Mouse (Mus musculus): Measurements from ENCODE around the gene Lhfpl4. TPM values are rescaled to one million over a fixed set of nuclear protein-coding genes. Genes with fewer than 3 reads are reported as not detected.

The Lhfpl4 gene
- polyA plus RNA-seq, 1 experiment, result 0.08 TPM

DNA sequence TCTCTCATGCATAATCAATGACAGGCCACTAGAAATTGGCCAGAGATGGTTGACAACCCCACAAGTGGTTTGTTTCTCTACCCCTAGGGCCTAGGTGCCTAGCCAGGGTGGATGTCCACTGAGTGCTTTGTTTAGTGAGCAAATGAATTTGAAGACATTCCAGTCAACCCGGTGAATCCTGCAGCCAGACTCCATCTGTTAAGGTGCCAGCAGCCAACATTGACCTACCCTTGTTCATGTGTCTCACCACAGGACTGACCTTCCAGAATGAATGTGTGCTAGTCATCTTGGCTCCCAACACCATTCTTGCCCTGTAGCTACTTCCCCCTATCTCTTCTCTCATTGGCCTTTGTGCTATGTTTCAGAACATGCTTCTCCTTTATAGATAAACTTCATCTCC lies 33.2 kb downstream of the Lhfpl4 start:
- no peak for TF ChIP-seq CTCF (IDR thresholded peaks at IDR 0.05; ENCODE audit: borderline replicate concordance, control insufficient read depth, extremely low read depth, insufficient read depth, low read length, poor library complexity)
- TF ChIP-seq POLR2A (IDR thresholded peaks at IDR 0.05; ENCODE audit: control insufficient read depth, extremely low read depth, insufficient read depth, low read length, poor library complexity), result no peak
- Histone ChIP-seq H3K27me3 (ENCODE audit: control insufficient read depth, insufficient read depth, low read length) (no peaks in the 10 kb centered on the region), H3K4me3 (ENCODE audit: control insufficient read depth, insufficient read depth, low read length) (no peak overlapping the region), H3K36me3 (ENCODE audit: control insufficient read depth, insufficient read depth, low read length) (no peaks in the 10 kb centered on the region), H3K4me1 (replicated peaks; ENCODE audit: control insufficient read depth, insufficient read depth, low read length) (no peaks in the 10 kb centered on the region), H3K27ac (ENCODE audit: control insufficient read depth, insufficient read depth, low read length) (no peak overlapping the region)
- no peak for DNase-seq
- WGBS, result 93% methylated on average over 1 of the region's 1 CpGs

- no peak for DNase-seq
- no peak for TF ChIP-seq POLR2A (IDR thresholded peaks at IDR 0.05; ENCODE audit: control insufficient read depth, extremely low read depth, insufficient read depth, low read length, poor library complexity)
- TF ChIP-seq CTCF (IDR thresholded peaks at IDR 0.05; ENCODE audit: borderline replicate concordance, control insufficient read depth, extremely low read depth, insufficient read depth, low read length, poor library complexity), result no peak
- 99% methylated on average over 10 of the region's 10 CpGs for WGBS
- no peak overlapping the region for H3K4me3 ChIP-seq (ENCODE audit: control insufficient read depth, insufficient read depth, low read length)
- no peaks in the 10 kb centered on the region for H3K36me3 ChIP-seq (ENCODE audit: control insufficient read depth, insufficient read depth, low read length)
- H3K27me3 ChIP-seq (ENCODE audit: control insufficient read depth, insufficient read depth, low read length), result no peaks in the 10 kb centered on the region
- no peak overlapping the region for H3K27ac ChIP-seq (ENCODE audit: control insufficient read depth, insufficient read depth, low read length)
- no peaks in the 10 kb centered on the region for H3K4me1 ChIP-seq (replicated peaks; ENCODE audit: control insufficient read depth, insufficient read depth, low read length)
Observed at GRCm38 (mm10) chr6:113160106-113160505, 35.1 kb downstream of the Lhfpl4 start.

GRCm38 (mm10) chr6:113156064-113156463 lies 39.1 kb downstream of the Lhfpl4 start:
- H3K27me3 ChIP-seq (ENCODE audit: control insufficient read depth, insufficient read depth, low read length), result no peaks in the 10 kb centered on the region
- DNase-seq, result no peak
- H3K4me3 ChIP-seq (ENCODE audit: control insufficient read depth, insufficient read depth, low read length), result no peak overlapping the region
- no peak overlapping the region for H3K27ac ChIP-seq (ENCODE audit: control insufficient read depth, insufficient read depth, low read length)
- H3K4me1 ChIP-seq (replicated peaks; ENCODE audit: control insufficient read depth, insufficient read depth, low read length), result no peaks in the 10 kb centered on the region
- H3K36me3 ChIP-seq (ENCODE audit: control insufficient read depth, insufficient read depth, low read length), result peaks cover 25% of the 10 kb centered on the region
- no peak for TF ChIP-seq POLR2A (IDR thresholded peaks at IDR 0.05; ENCODE audit: control insufficient read depth, extremely low read depth, insufficient read depth, low read length, poor library complexity)
- TF ChIP-seq CTCF (IDR thresholded peaks at IDR 0.05; ENCODE audit: borderline replicate concordance, control insufficient read depth, extremely low read depth, insufficient read depth, low read length, poor library complexity), result no peak
- 96% methylated on average over 4 of the region's 4 CpGs for WGBS

DNA sequence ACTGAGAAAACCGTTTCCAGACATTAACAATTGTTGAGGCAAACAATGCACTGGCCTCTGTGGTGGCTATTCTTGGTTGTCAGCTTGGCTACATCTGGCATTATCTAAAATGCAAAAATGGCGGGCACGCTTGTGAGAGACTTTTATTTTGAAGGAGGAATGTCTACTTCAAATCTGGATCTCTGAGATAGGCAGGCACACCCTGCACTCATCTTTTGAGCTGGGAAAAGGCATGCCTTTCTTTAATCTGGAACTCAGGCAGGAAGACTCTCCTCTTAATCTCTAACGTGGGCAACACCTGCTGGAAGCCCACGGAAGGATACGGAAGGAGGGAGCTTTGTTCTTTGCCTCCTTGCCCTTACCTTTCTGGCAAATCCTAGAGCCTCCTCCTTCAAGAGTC lies 40.3 kb downstream of the Lhfpl4 start:
- Histone ChIP-seq H3K27me3 (ENCODE audit: control insufficient read depth, insufficient read depth, low read length) (no peaks in the 10 kb centered on the region), H3K27ac (ENCODE audit: control insufficient read depth, insufficient read depth, low read length) (no peak overlapping the region), H3K36me3 (ENCODE audit: control insufficient read depth, insufficient read depth, low read length) (peaks cover 37% of the 10 kb centered on the region), H3K4me3 (ENCODE audit: control insufficient read depth, insufficient read depth, low read length) (no peak overlapping the region), H3K4me1 (replicated peaks; ENCODE audit: control insufficient read depth, insufficient read depth, low read length) (no peaks in the 10 kb centered on the region)
- 92% methylated on average over 6 of the region's 6 CpGs for WGBS
- no peak for DNase-seq
- TF ChIP-seq POLR2A (IDR thresholded peaks at IDR 0.05; ENCODE audit: control insufficient read depth, extremely low read depth, insufficient read depth, low read length, poor library complexity), result no peak
- TF ChIP-seq CTCF (IDR thresholded peaks at IDR 0.05; ENCODE audit: borderline replicate concordance, control insufficient read depth, extremely low read depth, insufficient read depth, low read length, poor library complexity), result no peak

GRCm38 (mm10) chr6:113154071-113154470 lies 41.1 kb downstream of the Lhfpl4 start:
- no peak overlapping the region for H3K27ac ChIP-seq (ENCODE audit: control insufficient read depth, insufficient read depth, low read length)
- H3K36me3 ChIP-seq (ENCODE audit: control insufficient read depth, insufficient read depth, low read length), result peaks cover 45% of the 10 kb centered on the region
- no peak for DNase-seq
- no peak overlapping the region for H3K4me3 ChIP-seq (ENCODE audit: control insufficient read depth, insufficient read depth, low read length)
- H3K27me3 ChIP-seq (ENCODE audit: control insufficient read depth, insufficient read depth, low read length), result no peaks in the 10 kb centered on the region
- WGBS, result 98% methylated on average over 8 of the region's 8 CpGs
- TF ChIP-seq POLR2A (IDR thresholded peaks at IDR 0.05; ENCODE audit: control insufficient read depth, extremely low read depth, insufficient read depth, low read length, poor library complexity) (no peak), CTCF (IDR thresholded peaks at IDR 0.05; ENCODE audit: borderline replicate concordance, control insufficient read depth, extremely low read depth, insufficient read depth, low read length, poor library complexity) (no peak)
- no peaks in the 10 kb centered on the region for H3K4me1 ChIP-seq (replicated peaks; ENCODE audit: control insufficient read depth, insufficient read depth, low read length)

DNA sequence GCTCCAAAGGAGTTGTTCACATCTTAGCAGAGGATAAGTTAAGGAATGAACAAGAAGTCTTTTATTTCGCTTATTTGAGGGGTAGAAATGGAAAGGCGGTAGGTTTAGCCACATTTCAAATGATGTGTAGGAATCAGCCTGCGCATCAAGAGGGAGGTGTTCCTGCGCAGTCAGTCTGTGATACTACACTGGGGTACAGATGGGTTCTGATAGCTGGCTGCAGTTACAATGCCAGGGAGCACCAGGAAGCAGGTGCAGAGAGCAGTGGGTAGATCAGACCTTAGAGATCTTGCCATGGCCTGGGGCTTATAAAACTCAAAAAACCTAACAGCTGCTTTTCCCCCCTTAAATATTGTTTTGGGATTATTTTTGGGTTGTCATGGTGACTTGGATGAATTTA lies 49.9 kb downstream of the Lhfpl4 start:
- 92% methylated on average over 4 of the region's 4 CpGs for WGBS
- no peaks in the 10 kb centered on the region for H3K4me1 ChIP-seq (replicated peaks; ENCODE audit: control insufficient read depth, insufficient read depth, low read length)
- no peak for DNase-seq
- no peaks in the 10 kb centered on the region for H3K27me3 ChIP-seq (ENCODE audit: control insufficient read depth, insufficient read depth, low read length)
- H3K27ac ChIP-seq (ENCODE audit: control insufficient read depth, insufficient read depth, low read length), result no peak overlapping the region
- H3K36me3 ChIP-seq (ENCODE audit: control insufficient read depth, insufficient read depth, low read length), result peaks cover 77% of the 10 kb centered on the region
- TF ChIP-seq CTCF (IDR thresholded peaks at IDR 0.05; ENCODE audit: borderline replicate concordance, control insufficient read depth, extremely low read depth, insufficient read depth, low read length, poor library complexity) (no peak), POLR2A (IDR thresholded peaks at IDR 0.05; ENCODE audit: control insufficient read depth, extremely low read depth, insufficient read depth, low read length, poor library complexity) (no peak)
- H3K4me3 ChIP-seq (ENCODE audit: control insufficient read depth, insufficient read depth, low read length), result no peak overlapping the region

DNA sequence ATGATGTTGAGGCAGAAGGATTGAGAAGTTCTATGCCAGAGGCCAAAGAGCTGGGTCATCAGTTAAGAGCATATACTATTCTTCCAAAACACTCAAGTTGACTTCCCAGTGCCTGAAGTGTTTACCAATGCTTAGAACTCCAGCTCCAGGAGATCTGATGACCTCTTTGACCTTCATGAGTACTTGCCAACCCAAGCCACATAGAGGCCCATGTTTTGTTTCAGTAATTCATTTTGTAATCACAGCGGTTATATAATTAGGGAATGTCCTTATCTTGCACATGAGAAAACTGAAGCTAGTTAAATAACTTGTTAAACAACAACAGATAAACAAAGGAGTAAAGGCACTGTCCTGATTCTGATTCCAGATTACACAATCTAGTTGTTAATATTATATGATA lies 50.4 kb downstream of the Lhfpl4 start:
- Histone ChIP-seq H3K4me1 (replicated peaks; ENCODE audit: control insufficient read depth, insufficient read depth, low read length) (no peaks in the 10 kb centered on the region), H3K36me3 (ENCODE audit: control insufficient read depth, insufficient read depth, low read length) (peaks cover 75% of the 10 kb centered on the region), H3K27ac (ENCODE audit: control insufficient read depth, insufficient read depth, low read length) (no peak overlapping the region), H3K27me3 (ENCODE audit: control insufficient read depth, insufficient read depth, low read length) (no peaks in the 10 kb centered on the region), H3K4me3 (ENCODE audit: control insufficient read depth, insufficient read depth, low read length) (no peak overlapping the region)
- WGBS, result 96% methylated on average over 1 of the region's 1 CpGs
- no peak for DNase-seq
- no peak for TF ChIP-seq CTCF (IDR thresholded peaks at IDR 0.05; ENCODE audit: borderline replicate concordance, control insufficient read depth, extremely low read depth, insufficient read depth, low read length, poor library complexity)
- TF ChIP-seq POLR2A (IDR thresholded peaks at IDR 0.05; ENCODE audit: control insufficient read depth, extremely low read depth, insufficient read depth, low read length, poor library complexity), result no peak

Data from thymus, adult 2 months (tissue).